Mouse (Mus musculus): ENCODE data around the gene Trnp1. TPM values are rescaled to one million over a fixed set of nuclear protein-coding genes. Genes with fewer than 3 reads are reported as not detected.

Gene Trnp1
- total and polyA plus RNA-seq, 3 experiments = 1.6 TPM; not detected in 1

GRCm38 (mm10) chr4:133484266-133485025, 13.9 kb downstream of the Trnp1 start:
- no peak for DNase-seq (ENCODE audit: low read depth, low spot score)
- H3K79me2 ChIP-seq (ENCODE audit: control insufficient read depth, insufficient read depth, low read length, poor library complexity) = no peaks in the 10 kb centered on the region
- TF ChIP-seq SIN3A (IDR thresholded peaks at IDR 0.05; ENCODE audit: low read length) (no peak), RCOR1 (IDR thresholded peaks at IDR 0.05; ENCODE audit: low read depth, low read length) (no peak), HCFC1 (IDR thresholded peaks at IDR 0.05; ENCODE audit: low read depth, low read length) (no peak), MYB (IDR thresholded peaks at IDR 0.05; ENCODE audit: low read depth, low read length) (no peak), ZMIZ1 (IDR thresholded peaks at IDR 0.05; ENCODE audit: low read depth, low read length) (no peak), MEF2A (IDR thresholded peaks at IDR 0.05; ENCODE audit: extremely low read depth, insufficient replicate concordance, low read depth, low read length, poor library complexity, severe bottlenecking) (no peak), UBTF (IDR thresholded peaks at IDR 0.05; ENCODE audit: borderline replicate concordance, insufficient read depth, low read depth, low read length) (no peak)
- no peak overlapping the region for H3K27ac ChIP-seq (ENCODE audit: control insufficient read depth, low read depth, low read length)
- peaks cover 0 to 14% of the 10 kb centered on the region in 2 experiments; a peak in 2 of 4 replicates for H3K4me1 ChIP-seq (ENCODE audit: control insufficient read depth in 1 of 2, insufficient read depth in 2 of 2, low read length in 2 of 2)
- H3K4me3 ChIP-seq (ENCODE audit: control insufficient read depth in 1 of 2, insufficient read depth in 1 of 2, low read depth in 2 of 2, low read length in 2 of 2) = no peak overlapping the region
- no peak overlapping the region for H3K9ac ChIP-seq (ENCODE audit: control insufficient read depth, low read depth, low read length, poor library complexity, severe bottlenecking)
- H3K9me3 ChIP-seq (replicated peaks; ENCODE audit: insufficient read depth, low read length) = no peaks in the 10 kb centered on the region
- no peaks in the 10 kb centered on the region for H3K27me3 ChIP-seq (ENCODE audit: control insufficient read depth in 1 of 2, insufficient read depth in 2 of 2, low read length in 2 of 2)
- H3K36me3 ChIP-seq (ENCODE audit: control insufficient read depth in 1 of 2, insufficient read depth in 2 of 2, low read length in 2 of 2) = no peaks in the 10 kb centered on the region

- Histone ChIP-seq H3K27ac (ENCODE audit: control insufficient read depth, low read depth, low read length) (no peak overlapping the region), H3K4me1 (ENCODE audit: control insufficient read depth in 1 of 2, insufficient read depth in 2 of 2, low read length in 2 of 2) (peaks cover 0 to 4% of the 10 kb centered on the region in 2 experiments; a peak in 1 of 4 replicates), H3K27me3 (ENCODE audit: control insufficient read depth in 1 of 2, insufficient read depth in 2 of 2, low read length in 2 of 2) (peaks cover 0 to 1% of the 10 kb centered on the region in 2 experiments; a peak in 2 of 4 replicates), H3K9ac (ENCODE audit: control insufficient read depth, low read depth, low read length, poor library complexity, severe bottlenecking) (no peak overlapping the region), H3K36me3 (ENCODE audit: control insufficient read depth in 1 of 2, insufficient read depth in 2 of 2, low read length in 2 of 2) (no peaks in the 10 kb centered on the region), H3K9me3 (replicated peaks; ENCODE audit: insufficient read depth, low read length) (no peaks in the 10 kb centered on the region), H3K4me3 (ENCODE audit: control insufficient read depth in 1 of 2, insufficient read depth in 1 of 2, low read depth in 2 of 2, low read length in 2 of 2) (no peak overlapping the region), H3K79me2 (ENCODE audit: control insufficient read depth, insufficient read depth, low read length, poor library complexity) (no peaks in the 10 kb centered on the region)
- DNase-seq (ENCODE audit: low read depth, low spot score) = no peak
- TF ChIP-seq TAL1 (IDR thresholded peaks at IDR 0.05; ENCODE audit: low read length) (no peak), RAD21 (IDR thresholded peaks at IDR 0.05; ENCODE audit: low read depth, low read length) (no peak), ELF1 (IDR thresholded peaks at IDR 0.05; ENCODE audit: low read depth, low read length) (no peak), MAZ (IDR thresholded peaks at IDR 0.05; ENCODE audit: low read depth, low read length) (no peak), EP300 (IDR thresholded peaks at IDR 0.05; ENCODE audit: low read depth in 1 of 2, low read length in 2 of 2) (no peak), MAFK (IDR thresholded peaks at IDR 0.05; ENCODE audit: borderline replicate concordance, low read depth, low read length) (no peak), MEF2A (IDR thresholded peaks at IDR 0.05; ENCODE audit: extremely low read depth, insufficient replicate concordance, low read depth, low read length, poor library complexity, severe bottlenecking) (no peak), ZKSCAN1 (IDR thresholded peaks at IDR 0.05; ENCODE audit: low read depth, low read length) (no peak), ETS1 (IDR thresholded peaks at IDR 0.05; ENCODE audit: low read depth, low read length) (no peak), POLR2A (IDR thresholded peaks at IDR 0.05; ENCODE audit: control insufficient read depth in 1 of 2, insufficient read depth in 1 of 2, low read depth in 1 of 2, low read length in 2 of 2, poor library complexity in 1 of 2) (no peak), RCOR1 (IDR thresholded peaks at IDR 0.05; ENCODE audit: low read depth, low read length) (no peak), CHD2 (IDR thresholded peaks at IDR 0.05; ENCODE audit: low read length) (no peak), KAT2A (conservative IDR thresholded peaks at IDR 0.05; ENCODE audit: low read depth, low read length) (no peak), CTCF (IDR thresholded peaks at IDR 0.05 in 2 of 3, conservative IDR thresholded peaks at IDR 0.05 in 1 of 3; ENCODE audit: control insufficient read depth in 1 of 3, insufficient read depth in 1 of 3, low read depth in 2 of 3, low read length in 3 of 3, poor library complexity in 1 of 3, severe bottlenecking in 1 of 3) (no peak), JUND (IDR thresholded peaks at IDR 0.05; ENCODE audit: low read depth, low read length) (no peak), CHD1 (IDR thresholded peaks at IDR 0.05; ENCODE audit: low read depth, low read length) (no peak), ZNF384 (IDR thresholded peaks at IDR 0.05; ENCODE audit: low read depth, low read length) (no peak), MYB (IDR thresholded peaks at IDR 0.05; ENCODE audit: low read depth, low read length) (no peak)
These were observed 15.9 kb downstream of the Trnp1 start for GRCm38 (mm10) chr4:133482479-133482878.

Measured in MEL (cell line).